Mouse (Mus musculus) hindbrain, embryonic 11.5 days (tissue): Measurements from ENCODE around the gene Me1. TPM values are rescaled to one million over a fixed set of nuclear protein-coding genes. Genes with fewer than 3 reads are reported as not detected.
A peak's percentile ranks its signal among the peaks of the same experiment; 100 is the strongest.

Experiments used
- ATAC-seq: fragments of 200-750 bp; cut with Nextera tagmentation; 2 replicates; pipeline ENCODE4 v1.8.0; 2017; ENCODE audit warnings: mild to moderate bottlenecking, moderate TSS enrichment, moderate library complexity; ENCODE audit not compliant: low FRiP score
- DNase-seq: peaks from one replicate; pipeline ENCODE4 v3.0.0-alpha.2; 2015; ENCODE audit warnings: low spot score
- H3K27ac ChIP-seq: fragments of 300-500 bp; sonication (generic); 2 replicates; pipeline ENCODE4 v1.5.1; 2014; ENCODE audit warnings: mild to moderate bottlenecking, low read depth, low read length
- H3K27me3 ChIP-seq: fragments of 300-500 bp; sonication (generic); 2 replicates; pipeline ENCODE4 v1.6.1; 2014; ENCODE audit warnings: mild to moderate bottlenecking, low read length, moderate library complexity, mixed read lengths; ENCODE audit not compliant: control insufficient read depth, insufficient read depth
- H3K36me3 ChIP-seq: fragments of 300-500 bp; sonication (generic); 2 replicates; pipeline ENCODE4 v1.6.1; 2014; ENCODE audit warnings: mild to moderate bottlenecking, low read length, moderate library complexity, mixed read lengths; ENCODE audit not compliant: control insufficient read depth, insufficient read depth
- H3K4me1 ChIP-seq: fragments of 300-500 bp; sonication (generic); replicated peaks from 2 replicates; pipeline ENCODE4 v1.6.1; 2014; ENCODE audit warnings: low read length, mixed read lengths; ENCODE audit not compliant: control insufficient read depth, insufficient read depth
- H3K4me2 ChIP-seq: fragments of 300-500 bp; sonication (generic); replicated peaks from 2 replicates; pipeline ENCODE4 v1.6.1; 2014; ENCODE audit warnings: mild to moderate bottlenecking, low read depth, low read length
- H3K4me3 ChIP-seq: fragments of 300-500 bp; sonication (generic); 2 replicates; pipeline ENCODE4 v1.5.1; 2014; ENCODE audit warnings: low read depth, low read length
- H3K9ac ChIP-seq: fragments of 300-500 bp; sonication (generic); 2 replicates; pipeline ENCODE4 v1.6.1; 2014; ENCODE audit warnings: low read depth, low read length
- H3K9me3 ChIP-seq: fragments of 300-500 bp; sonication (generic); 2 replicates; pipeline ENCODE4 v1.6.1; 2016; ENCODE audit warnings: low read length; ENCODE audit not compliant: control insufficient read depth
- WGBS: fragments of 180-500 bp; shearing (Covaris S2); extraction: QIAGEN DNeasy Blood & Tissue Kit; methylation state at CpG from one replicate; pipeline ENCODE4 v1.1.7; 2014; 5-methylcytosine and 5-hydroxymethylcytosine counted together
- polyA plus RNA-seq: library from polyadenylated mRNA; unstranded; fragments of >200 nt; fragmentation: Nextera tagmentation; extraction: Ambion mirVana; gene quantifications from 2 replicates; pipeline ENCODE4 v1.2.1, GENCODE M21; 2014

Gene Me1
- polyA plus RNA-seq, 1 experiment from 2014 or later: 13.2 TPM

DNA sequence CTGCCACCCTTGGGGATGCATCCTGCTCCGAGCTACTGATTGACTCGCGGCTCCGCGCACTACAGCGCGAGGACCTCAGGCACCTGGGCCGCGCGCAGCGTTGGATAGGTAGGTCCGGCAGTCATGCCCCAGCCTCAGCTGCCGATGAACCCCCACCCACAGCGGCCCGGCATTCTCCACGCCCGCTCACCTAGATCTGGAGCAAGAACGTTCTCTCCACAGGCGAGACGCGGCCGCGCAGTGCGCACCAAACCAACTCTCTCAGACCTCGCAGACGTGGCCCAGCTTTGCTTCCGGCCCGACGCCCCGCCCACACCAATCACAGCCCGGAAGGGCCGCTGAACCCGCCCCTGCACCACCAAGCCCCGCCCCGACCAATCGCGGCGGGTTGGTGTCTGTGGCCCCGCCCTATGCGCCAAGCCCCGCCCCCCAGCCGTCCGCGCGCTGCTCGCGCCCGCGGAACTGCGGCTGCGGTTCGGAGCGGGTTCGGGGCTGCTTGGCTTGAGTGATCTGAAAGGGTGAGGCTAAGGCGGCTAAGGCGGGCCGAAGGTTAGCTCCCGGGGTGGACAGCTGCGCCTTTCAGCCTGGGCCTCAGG lies 124.1 kb downstream of the Me1 start, which contains the start of the genes Pgm3 and Rwdd2a:
Gene Pgm3 (minus strand): TSS at position 303 of the 596 bp plus-strand sequence.
Gene Rwdd2a (plus strand): TSS at position 452 of the 596 bp plus-strand sequence.
- DNase-seq (peak; percentile 97), ATAC-seq (peak; percentile 99)
- Histone ChIP-seq H3K4me1 (no peaks in the 10 kb centered on the region), H3K27ac (peak within 1 kb of the TSS; percentile 36; the same call in 1 of the 2 replicates), H3K4me2 (peak within 1 kb of the TSS; percentile 99), H3K27me3 (no peaks in the 10 kb centered on the region), H3K9ac (peak within 1 kb of the TSS; percentile 65), H3K4me3 (peak within 1 kb of the TSS; percentile 72), H3K36me3 (no peaks in the 10 kb centered on the region), H3K9me3 (no peaks in the 10 kb centered on the region)
- under 1% methylated on average over 56 of the region's 59 CpGs for WGBS

- Histone ChIP-seq H3K9ac (no peak overlapping the region; the same call in 1 of the 2 replicates), H3K4me2 (peak overlapping the region; percentile 37), H3K9me3 (no peaks in the 10 kb centered on the region), H3K4me1 (no peaks in the 10 kb centered on the region), H3K27me3 (no peaks in the 10 kb centered on the region), H3K36me3 (no peaks in the 10 kb centered on the region), H3K27ac (no peak overlapping the region), H3K4me3 (peak overlapping the region; percentile 72)
- ATAC-seq: no peak
- 18% methylated on average over 8 of the region's 8 CpGs for WGBS
- DNase-seq: no peak
These were observed 124.8 kb downstream of the Me1 start for GRCm38 (mm10) chr9:86570946-86571345.

DNA sequence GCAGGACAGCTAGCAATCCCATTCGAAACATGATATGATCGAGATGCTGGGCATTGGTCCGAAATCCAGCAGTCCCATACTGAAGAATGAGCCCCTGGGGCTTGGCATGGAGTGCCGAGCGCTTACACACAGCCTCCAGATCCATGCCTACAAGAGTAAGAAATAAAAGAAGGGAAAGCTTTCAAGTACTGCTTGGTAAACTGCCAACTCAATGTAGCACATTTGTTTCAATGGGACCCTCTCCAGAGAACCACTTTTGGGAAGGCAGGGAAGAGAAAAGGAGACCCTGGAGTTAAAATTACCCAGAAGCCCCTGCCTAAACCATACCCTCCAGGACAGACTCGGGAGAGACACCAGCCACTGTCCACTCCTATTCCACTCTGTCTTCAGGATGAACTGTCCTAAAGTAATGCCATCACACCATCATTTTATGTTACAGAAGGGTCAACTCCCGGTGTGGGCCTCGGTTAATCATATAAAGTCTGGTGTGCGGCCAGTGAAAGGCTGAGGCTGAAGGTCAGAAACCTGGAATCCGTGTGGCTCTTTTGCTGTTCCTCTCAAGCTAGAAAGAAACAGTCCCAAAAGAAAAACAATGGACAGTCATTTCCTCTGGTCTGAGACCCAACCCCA lies 125.4 kb downstream of the Me1 start:
- DNase-seq: no peak
- H3K9me3 ChIP-seq: no peaks in the 10 kb centered on the region
- no peaks in the 10 kb centered on the region for H3K4me1 ChIP-seq
- H3K4me2 ChIP-seq: peak overlapping the region; percentile 37; the same call in 1 of the 2 replicates
- 83% methylated on average over 10 of the region's 10 CpGs for WGBS
- H3K27ac ChIP-seq: no peak overlapping the region
- H3K4me3 ChIP-seq: no peak overlapping the region
- no peaks in the 10 kb centered on the region for H3K27me3 ChIP-seq
- no peak for ATAC-seq
- no peak overlapping the region for H3K9ac ChIP-seq
- H3K36me3 ChIP-seq: no peaks in the 10 kb centered on the region

DNA sequence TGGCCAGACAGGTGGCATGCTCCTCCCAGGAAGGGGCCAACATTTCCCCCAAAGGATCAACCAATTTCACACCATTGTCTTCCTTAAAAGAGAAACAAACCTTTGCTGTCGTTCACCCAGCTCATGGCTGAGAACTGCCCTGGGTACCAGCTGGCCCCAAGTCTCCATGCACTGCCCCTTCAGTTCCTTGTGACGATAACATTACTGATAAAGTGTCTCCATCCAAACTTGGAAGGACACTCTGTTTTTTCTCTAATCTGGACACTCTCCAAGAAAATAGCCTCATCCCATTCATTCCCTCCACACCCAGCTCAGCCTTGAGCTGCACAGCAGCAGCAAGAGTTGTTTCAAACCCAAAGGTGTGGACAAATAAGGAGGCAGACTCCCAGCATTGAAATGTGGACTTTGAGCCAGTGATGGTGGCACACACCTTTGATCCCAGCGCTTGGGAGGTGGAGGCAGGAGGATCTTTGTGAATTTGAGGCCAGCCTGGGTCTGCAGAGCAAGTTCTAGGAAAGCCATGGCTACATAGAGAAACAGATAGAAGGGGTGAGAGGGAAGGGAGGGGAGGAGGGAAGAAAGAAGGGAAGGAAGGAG lies 126.3 kb downstream of the Me1 start:
- 0 out of 2 replicates have a peak, but pooled peaks cover 4% of the 10 kb centered on the region for H3K36me3 ChIP-seq
- ATAC-seq: no peak

GRCm38 (mm10) chr9:86560543-86560942 lies 135.2 kb downstream of the Me1 start:
- Histone ChIP-seq H3K4me2 (no peak overlapping the region), H3K4me3 (no peak overlapping the region), H3K27ac (no peak overlapping the region), H3K36me3 (peaks cover 6% of the 10 kb centered on the region; the same call in 1 of the 2 replicates), H3K4me1 (no peaks in the 10 kb centered on the region), H3K27me3 (no peaks in the 10 kb centered on the region), H3K9me3 (no peaks in the 10 kb centered on the region), H3K9ac (no peak overlapping the region)
- WGBS: 97% methylated on average over 3 of the region's 3 CpGs
- DNase-seq: no peak
- no peak for ATAC-seq

More for the DNA sequence above, 126.3 kb downstream of the Me1 start:
- Histone ChIP-seq H3K27me3 (no peaks in the 10 kb centered on the region), H3K4me2 (no peak overlapping the region), H3K9ac (no peak overlapping the region), H3K4me1 (no peaks in the 10 kb centered on the region), H3K4me3 (no peak overlapping the region), H3K9me3 (no peaks in the 10 kb centered on the region), H3K27ac (no peak overlapping the region)
- no peak for DNase-seq
- WGBS: 84% methylated on average over 3 of the region's 3 CpGs

- H3K4me1 ChIP-seq: no peaks in the 10 kb centered on the region
- DNase-seq (no peak), ATAC-seq (no peak)
- no peak overlapping the region for H3K4me2 ChIP-seq
- 94% methylated on average over 4 of the region's 4 CpGs for WGBS
- 0 out of 2 replicates have a peak, but pooled peaks cover 2% of the 10 kb centered on the region for H3K36me3 ChIP-seq
- H3K27ac ChIP-seq: no peak overlapping the region
- H3K9me3 ChIP-seq: no peaks in the 10 kb centered on the region
- H3K4me3 ChIP-seq: no peak overlapping the region
- no peak overlapping the region for H3K9ac ChIP-seq
- no peaks in the 10 kb centered on the region for H3K27me3 ChIP-seq
These were observed 141.1 kb downstream of the Me1 start for GRCm38 (mm10) chr9:86554641-86555040.

DNA sequence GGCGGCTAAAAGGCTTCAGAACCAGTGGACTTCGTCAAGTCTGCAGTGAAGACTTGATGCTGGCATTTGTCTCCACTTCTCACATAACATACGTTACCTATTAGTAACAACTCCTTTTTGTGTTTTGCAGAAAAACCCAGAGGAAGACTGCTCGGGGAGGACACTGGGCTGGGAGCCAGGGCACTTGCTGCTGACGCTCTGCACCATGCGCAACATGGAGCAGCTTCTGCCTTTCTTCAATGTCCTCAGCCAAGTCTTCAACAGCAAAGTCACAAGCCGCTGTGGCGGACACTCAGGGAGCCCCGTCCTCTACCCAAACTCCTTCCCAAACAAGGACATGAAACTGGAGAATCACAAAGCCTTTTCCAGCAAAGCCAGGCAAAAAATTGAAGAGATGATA lies 141.9 kb downstream of the Me1 start:
- ATAC-seq: no peak
- 92% methylated on average over 9 of the region's 9 CpGs for WGBS

GRCm38 (mm10) chr9:86550717-86551116 lies 145.0 kb downstream of the Me1 start:
- WGBS: 94% methylated on average over 3 of the region's 3 CpGs
- no peak overlapping the region for H3K4me3 ChIP-seq
- no peaks in the 10 kb centered on the region for H3K9me3 ChIP-seq
- H3K27me3 ChIP-seq: no peaks in the 10 kb centered on the region
- ATAC-seq (no peak), DNase-seq (no peak)
- H3K36me3 ChIP-seq: 0 out of 2 replicates have a peak, but pooled peaks cover 2% of the 10 kb centered on the region
- H3K4me2 ChIP-seq: no peak overlapping the region
- no peaks in the 10 kb centered on the region for H3K4me1 ChIP-seq
- no peak overlapping the region for H3K9ac ChIP-seq
- H3K27ac ChIP-seq: no peak overlapping the region

More for the DNA sequence above, 141.9 kb downstream of the Me1 start:
- H3K27me3 ChIP-seq: no peaks in the 10 kb centered on the region
- H3K4me2 ChIP-seq: no peak overlapping the region
- no peak overlapping the region for H3K27ac ChIP-seq
- H3K4me3 ChIP-seq: no peak overlapping the region
- no peak overlapping the region for H3K9ac ChIP-seq
- H3K36me3 ChIP-seq: 0 out of 2 replicates have a peak, but pooled peaks cover 2% of the 10 kb centered on the region
- no peak for DNase-seq
- no peaks in the 10 kb centered on the region for H3K9me3 ChIP-seq
- H3K4me1 ChIP-seq: no peaks in the 10 kb centered on the region
